Mouse (Mus musculus) heart, embryonic 14.5 days (tissue): ENCODE data around the gene Lrrc32. TPM values are rescaled to one million over a fixed set of nuclear protein-coding genes. Genes with fewer than 3 reads are reported as not detected.

Experiments
- ATAC-seq: fragments of 200-750 bp; cut with Nextera tagmentation; 2 replicates; pipeline ENCODE4 v1.8.0; 2017; ENCODE audit warnings: low read depth, moderate TSS enrichment; ENCODE audit not compliant: insufficient number of reproducible peaks, insufficient read depth, low FRiP score
- H3K27ac ChIP-seq, 2 experiments: fragments of 200-500 bp in 1 of 2; fragments of 300-500 bp in 1 of 2; sonication (generic) in 1 of 2; replicated peaks in 1 of 2; 2 replicates each; pipeline ENCODE4 v1.5.1; 2012 to 2014; ENCODE audit warnings: low read depth in 2 of 2, low read length in 2 of 2, control low read depth in 1 of 2, mild to moderate bottlenecking in 1 of 2, mixed read lengths in 1 of 2; ENCODE audit not compliant: control insufficient read depth in 1 of 2, insufficient read depth in 1 of 2
- H3K27me3 ChIP-seq: fragments of 300-500 bp; sonication (generic); 2 replicates; pipeline ENCODE4 v1.6.1; 2014; ENCODE audit warnings: mild to moderate bottlenecking, low read length, control low read depth; ENCODE audit not compliant: control insufficient read depth, insufficient read depth
- H3K36me3 ChIP-seq: fragments of 300-500 bp; sonication (generic); 2 replicates; pipeline ENCODE4 v1.6.1; 2014; ENCODE audit warnings: mild to moderate bottlenecking, control low read depth, low read length, mixed read lengths; ENCODE audit not compliant: control insufficient read depth, insufficient read depth
- H3K4me1 ChIP-seq, 2 experiments: fragments of 200-500 bp in 1 of 2; fragments of 300-500 bp in 1 of 2; sonication (generic) in 1 of 2; 2 replicates each; pipeline ENCODE4 v1.6.1; 2012 to 2014; ENCODE audit warnings: low read length in 2 of 2, control low read depth in 1 of 2, mixed read lengths in 1 of 2; ENCODE audit not compliant: control insufficient read depth in 2 of 2, insufficient read depth in 2 of 2
- H3K4me2 ChIP-seq: fragments of 300-500 bp; sonication (generic); 2 replicates; pipeline ENCODE4 v1.6.1; 2014; ENCODE audit warnings: mild to moderate bottlenecking, low read length
- H3K4me3 ChIP-seq, 2 experiments: fragments of 200-500 bp in 1 of 2; fragments of 300-500 bp in 1 of 2; sonication (generic) in 1 of 2; 2 replicates each; pipeline ENCODE4 v1.5.1; 2012 to 2014; ENCODE audit warnings: low read length in 2 of 2, mild to moderate bottlenecking in 2 of 2, control low read depth in 1 of 2, low read depth in 1 of 2, moderate library complexity in 1 of 2; ENCODE audit not compliant: control insufficient read depth in 1 of 2, insufficient read depth in 1 of 2
- H3K9ac ChIP-seq: fragments of 300-500 bp; sonication (generic); 2 replicates; pipeline ENCODE4 v1.6.1; 2014; ENCODE audit warnings: mild to moderate bottlenecking, low read length
- H3K9me3 ChIP-seq: fragments of 300-500 bp; sonication (generic); 2 replicates; pipeline ENCODE4 v1.6.1; 2016; ENCODE audit warnings: low read length, control low read depth; ENCODE audit not compliant: control insufficient read depth
- WGBS: fragments of 180-500 bp; shearing (Covaris S2); extraction: QIAGEN DNeasy Blood & Tissue Kit; methylation state at CpG from one replicate; pipeline ENCODE4 v1.1.7; 2014; 5-methylcytosine and 5-hydroxymethylcytosine counted together
- polyA plus RNA-seq: library from polyadenylated mRNA; unstranded; fragments of >200 nt; fragmentation: Nextera tagmentation; extraction: Ambion mirVana; gene quantifications from 2 replicates; pipeline ENCODE4 v1.2.1, GENCODE M21; 2014

Lrrc32 gene
- polyA plus RNA-seq, 1 experiment from 2014 or later: 6.9 TPM

- Histone ChIP-seq H3K9me3 (no peaks in the 10 kb centered on the region), H3K9ac (no peak overlapping the region), H3K4me1 (peaks cover 35% of the 10 kb centered on the region in 2 experiments), H3K27me3 (no peaks in the 10 kb centered on the region), H3K36me3 (no peaks in the 10 kb centered on the region), H3K4me3 (no peak overlapping the region), H3K27ac (no peak overlapping the region), H3K4me2 (no peak overlapping the region)
- no peak for ATAC-seq
- 60% methylated on average over 13 of the region's 13 CpGs for WGBS
These were observed 45.4 kb downstream of the Lrrc32 start for GRCm38 (mm10) chr7:98534432-98534855.

- no peak overlapping the region for H3K4me2 ChIP-seq
- no peaks in the 10 kb centered on the region for H3K36me3 ChIP-seq
- no peaks in the 10 kb centered on the region for H3K27me3 ChIP-seq
- 79% methylated on average over 6 of the region's 6 CpGs for WGBS
- H3K9ac ChIP-seq: no peak overlapping the region
- no peaks in the 10 kb centered on the region for H3K9me3 ChIP-seq
- 0 out of 4 replicates have a peak overlapping the region, but pooled peaks have one; percentile 14 to 37 for H3K27ac ChIP-seq
- H3K4me1 ChIP-seq: peaks cover 35% of the 10 kb centered on the region in 2 experiments
- ATAC-seq: no peak
- H3K4me3 ChIP-seq: no peak overlapping the region
These were observed 46.1 kb downstream of the Lrrc32 start for GRCm38 (mm10) chr7:98535191-98535590.

- Histone ChIP-seq H3K9me3 (no peaks in the 10 kb centered on the region), H3K27ac (peak overlapping the region; percentile 14 to 37; a peak in 1 of 4 replicates), H3K9ac (no peak overlapping the region), H3K4me3 (no peak overlapping the region), H3K4me1 (peaks cover 35% of the 10 kb centered on the region in 2 experiments), H3K27me3 (no peaks in the 10 kb centered on the region), H3K4me2 (no peak overlapping the region), H3K36me3 (no peaks in the 10 kb centered on the region)
- peak; percentile 23; the same call in 1 of the 2 replicates for ATAC-seq
- 34% methylated on average over 4 of the region's 4 CpGs for WGBS
These were observed 46.8 kb downstream of the Lrrc32 start for GRCm38 (mm10) chr7:98535882-98536281.

- H3K27ac ChIP-seq: peak overlapping the region; percentile 5 to 64; a peak in 3 of 4 replicates
- 50% methylated on average over 10 of the region's 10 CpGs for WGBS
These were observed 48.3 kb downstream of the Lrrc32 start for GRCm38 (mm10) chr7:98537210-98537966.

GRCm38 (mm10) chr7:98537967-98538573, 49.0 kb downstream of the Lrrc32 start:
- Histone ChIP-seq H3K27me3 (no peaks in the 10 kb centered on the region), H3K36me3 (no peaks in the 10 kb centered on the region), H3K27ac (peak overlapping the region; percentile 5 to 64; a peak in 3 of 4 replicates), H3K4me3 (no peak overlapping the region), H3K4me1 (peaks cover 35 to 37% of the 10 kb centered on the region in 2 experiments), H3K9me3 (no peaks in the 10 kb centered on the region), H3K4me2 (no peak overlapping the region), H3K9ac (no peak overlapping the region)
- WGBS: 39% methylated on average over 8 of the region's 8 CpGs
- ATAC-seq: peak; percentile 11; the same call in 1 of the 2 replicates

More at GRCm38 (mm10) chr7:98537210-98537966, 48.3 kb downstream of the Lrrc32 start:
- H3K27me3 ChIP-seq: no peaks in the 10 kb centered on the region
- no peaks in the 10 kb centered on the region for H3K9me3 ChIP-seq
- no peak; the same call in 1 of the 2 replicates for ATAC-seq
- peaks cover 35% of the 10 kb centered on the region in 2 experiments for H3K4me1 ChIP-seq
- H3K4me2 ChIP-seq: no peak overlapping the region
- H3K9ac ChIP-seq: no peak overlapping the region
- H3K36me3 ChIP-seq: no peaks in the 10 kb centered on the region
- no peak overlapping the region for H3K4me3 ChIP-seq

- Histone ChIP-seq H3K9ac (no peak overlapping the region), H3K9me3 (no peaks in the 10 kb centered on the region), H3K4me3 (no peak overlapping the region), H3K27ac (no peak overlapping the region), H3K4me2 (no peak overlapping the region), H3K4me1 (peaks cover 27% of the 10 kb centered on the region in 2 experiments), H3K36me3 (no peaks in the 10 kb centered on the region), H3K27me3 (no peaks in the 10 kb centered on the region)
- 74% methylated on average over 2 of the region's 2 CpGs for WGBS
- no peak for ATAC-seq
These were observed 51.8 kb downstream of the Lrrc32 start for GRCm38 (mm10) chr7:98540879-98541278.

GRCm38 (mm10) chr7:98541564-98541963, 52.5 kb downstream of the Lrrc32 start:
- Histone ChIP-seq H3K27me3 (no peaks in the 10 kb centered on the region), H3K36me3 (no peaks in the 10 kb centered on the region), H3K4me3 (no peak overlapping the region), H3K9ac (no peak overlapping the region), H3K4me1 (peaks cover 22 to 23% of the 10 kb centered on the region in 2 experiments), H3K9me3 (no peaks in the 10 kb centered on the region), H3K27ac (no peak overlapping the region), H3K4me2 (no peak overlapping the region)
- WGBS: 94% methylated on average over 5 of the region's 5 CpGs
- no peak for ATAC-seq
